Mouse (Mus musculus) ES-Bruce4 (cell line): ENCODE results near the gene Higd2a.

Experiments used
- CTCF ChIP-seq: IDR thresholded peaks from one replicate; pipeline ENCODE4 v1.8.1; 2011; ENCODE audit warnings: low read depth, low read length
- EP300 ChIP-seq: IDR thresholded peaks from 2 replicates; pipeline ENCODE4 v1.6.1; 2011; ENCODE audit warnings: low read depth, low read length; ENCODE audit not compliant: insufficient read depth
- POLR2A ChIP-seq: IDR thresholded peaks from one replicate; pipeline ENCODE4 v1.8.1; 2011; ENCODE audit warnings: low read length; ENCODE audit not compliant: insufficient read depth

DNA sequence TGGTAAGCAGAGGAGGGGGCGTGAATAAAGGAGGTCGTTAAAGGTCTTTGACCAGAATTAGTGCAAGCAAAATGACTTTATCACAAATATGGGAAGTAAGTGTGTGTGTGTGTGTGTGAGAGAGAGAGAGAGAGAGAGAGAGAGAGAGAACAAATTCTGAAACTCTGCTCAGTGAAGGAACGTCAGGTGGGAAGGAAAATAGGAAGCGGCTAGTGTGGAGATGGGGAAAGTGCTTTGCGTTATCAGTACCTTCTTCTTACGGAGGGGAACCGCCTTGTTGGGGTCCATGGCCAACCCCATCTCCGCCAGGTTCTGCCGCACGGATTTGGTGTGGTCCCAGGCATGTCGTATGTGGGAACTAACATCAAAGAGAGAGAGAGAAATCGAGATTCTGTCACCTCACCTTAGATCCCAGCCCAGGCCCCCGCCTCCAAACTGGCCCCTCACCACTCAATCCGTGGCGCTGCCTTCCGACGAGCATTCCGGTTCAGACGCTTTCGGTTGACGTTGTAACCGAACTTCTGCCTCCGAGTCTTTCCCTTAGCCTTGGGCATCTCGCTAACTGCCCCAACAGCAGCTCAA is 502 bp upstream of the Higd2a start:
- TF ChIP-seq CTCF = no peak
- no peak for TF ChIP-seq POLR2A
- no peak for TF ChIP-seq EP300
